Mouse (Mus musculus) ES-Bruce4 (cell line): ENCODE results near the gene Rbpjl.

Source experiments
- CTCF ChIP-seq: IDR thresholded peaks from one replicate; pipeline ENCODE4 v1.8.1; 2011; ENCODE audit warnings: low read depth, low read length
- EP300 ChIP-seq: IDR thresholded peaks from 2 replicates; pipeline ENCODE4 v1.6.1; 2011; ENCODE audit warnings: low read depth, low read length; ENCODE audit not compliant: insufficient read depth

DNA sequence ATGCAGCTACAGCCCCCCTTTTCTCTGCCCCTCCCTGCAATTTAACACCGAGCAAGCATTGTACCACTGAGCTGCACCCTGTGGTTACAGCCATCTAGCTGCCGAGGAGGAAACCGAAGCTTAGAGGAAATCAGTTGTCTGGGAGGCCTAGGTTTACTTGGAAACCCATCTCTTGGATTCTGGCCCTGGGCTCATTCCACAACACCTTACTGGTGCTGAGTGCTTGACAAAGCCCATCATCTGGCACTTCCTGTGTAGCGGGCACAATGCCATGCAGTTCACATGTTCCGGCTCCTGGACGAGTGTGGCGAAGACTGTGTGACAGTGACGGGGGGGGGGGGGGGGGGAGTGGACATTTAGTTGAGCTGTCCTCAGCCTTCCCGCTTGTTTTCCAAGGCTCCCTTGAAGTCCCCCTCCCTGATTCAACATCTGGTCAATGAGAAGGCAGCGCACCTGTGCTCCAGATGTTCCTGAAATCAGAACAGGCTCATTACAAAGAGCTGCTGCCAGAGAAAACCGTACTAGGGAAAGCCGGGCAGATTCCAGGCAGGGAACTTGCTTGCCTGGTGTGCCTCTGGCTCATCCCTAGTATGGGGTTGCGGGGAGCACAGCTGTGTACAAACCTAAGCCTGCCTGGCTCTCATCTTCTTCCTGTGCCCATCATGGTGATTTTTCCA lies 49.2 kb downstream of the Rbpjl start:
- TF ChIP-seq EP300 (no peak), CTCF (no peak)
